Mouse (Mus musculus): ENCODE measurements around the gene Gm28557.
"Not testable (repeated sequence)": the region's sequence is repeated elsewhere in the genome, so short reads cannot be mapped to it uniquely, and the experiment has no call there.

Gm28557 gene

DNA sequence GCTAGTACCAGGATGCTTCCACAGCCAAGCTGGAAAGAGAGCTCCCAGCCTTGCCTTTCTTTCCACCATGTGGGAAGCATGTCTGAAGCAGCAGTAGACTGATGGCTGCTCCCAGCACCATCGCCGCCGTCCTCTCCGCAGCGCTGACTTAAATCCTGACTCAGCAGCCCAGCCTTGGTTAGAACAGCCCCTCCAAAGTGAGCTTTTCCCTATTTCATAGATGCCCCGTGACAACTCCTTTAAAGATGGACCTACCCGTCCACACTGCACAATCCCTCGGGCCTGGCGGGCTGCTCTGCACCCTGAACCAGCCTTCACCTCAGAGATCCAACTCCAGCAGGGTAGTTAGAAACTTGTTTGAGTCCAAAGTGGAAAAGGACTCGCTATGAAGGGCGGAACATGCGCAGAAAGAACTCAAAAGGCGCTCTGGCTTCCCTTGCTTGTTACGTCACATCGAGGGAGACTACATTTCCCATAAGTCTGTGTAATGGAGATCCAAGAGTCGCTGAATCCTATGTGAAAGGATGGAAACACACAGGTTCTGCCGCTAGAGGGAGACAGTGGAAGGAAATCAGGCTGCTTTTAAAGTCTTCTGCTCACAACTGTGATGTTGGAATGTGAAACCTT, at the start of gene Gm28557:
Gene Gm28557 (minus strand): TSS at position 411 of the 627 bp plus-strand sequence.
- peak; percentile 95 for DNase-seq (ENCODE audit: low spot score)

DNA sequence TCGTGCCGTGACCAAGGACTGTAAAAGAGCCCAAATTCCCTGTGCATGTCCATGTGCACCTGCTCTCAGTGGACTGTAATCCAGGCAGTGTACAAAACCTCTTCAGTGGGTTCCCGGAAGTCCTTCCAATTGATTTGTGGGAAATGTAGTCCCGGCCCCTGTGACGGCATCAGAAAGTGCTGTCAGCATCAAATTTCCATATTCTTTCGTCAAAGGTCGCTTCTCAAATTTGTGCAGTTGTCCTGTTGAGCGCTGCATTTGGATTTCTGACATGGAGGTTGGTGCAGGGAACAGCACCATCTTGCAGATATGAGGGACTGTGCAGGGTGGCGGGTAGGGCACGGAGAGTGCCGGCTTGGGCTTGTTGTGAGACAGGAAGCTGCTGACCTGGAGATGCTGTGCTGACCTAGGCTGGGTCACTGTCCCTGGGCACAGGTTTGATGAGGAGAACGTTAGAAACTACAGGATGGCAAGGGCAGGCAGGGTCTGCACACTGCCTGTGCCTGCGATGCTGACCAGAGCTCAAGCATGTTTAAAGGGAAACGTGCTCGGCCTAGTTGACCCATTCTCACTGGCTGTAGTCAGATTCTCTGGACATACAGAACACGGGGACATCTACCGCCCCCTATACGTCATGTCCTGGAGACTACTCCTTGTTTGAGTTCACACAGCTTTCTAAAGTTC, 19.8 kb upstream of the Gm28557 start:
- DNase-seq (ENCODE audit: low spot score): peak; percentile 81

- DNase-seq (ENCODE audit: low spot score): not testable (repeated sequence)
Observed at GRCm38 (mm10) chr13:67127507-67127906, 19.1 kb upstream of the Gm28557 start.

DNA sequence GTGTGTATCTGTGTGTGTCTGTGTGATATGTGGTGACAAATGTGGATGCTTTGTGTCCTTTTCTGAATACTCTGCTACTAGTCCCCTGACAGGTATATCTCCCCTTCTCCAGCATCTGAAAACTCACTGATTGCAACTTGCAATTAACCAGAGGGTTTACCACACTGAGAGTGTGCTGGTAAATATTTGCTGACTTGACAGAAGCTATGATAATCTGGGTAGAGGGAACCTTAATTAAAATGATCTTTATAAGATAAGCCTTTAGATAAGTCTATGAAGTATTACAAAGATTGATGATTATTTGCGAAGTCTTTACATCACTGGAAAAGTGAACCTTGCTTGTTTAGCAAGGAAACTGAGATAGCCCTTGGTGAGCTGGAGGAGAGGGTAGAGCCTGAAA, 16.1 kb upstream of the Gm28557 start:
- no peak for DNase-seq (ENCODE audit: low spot score)

DNA sequence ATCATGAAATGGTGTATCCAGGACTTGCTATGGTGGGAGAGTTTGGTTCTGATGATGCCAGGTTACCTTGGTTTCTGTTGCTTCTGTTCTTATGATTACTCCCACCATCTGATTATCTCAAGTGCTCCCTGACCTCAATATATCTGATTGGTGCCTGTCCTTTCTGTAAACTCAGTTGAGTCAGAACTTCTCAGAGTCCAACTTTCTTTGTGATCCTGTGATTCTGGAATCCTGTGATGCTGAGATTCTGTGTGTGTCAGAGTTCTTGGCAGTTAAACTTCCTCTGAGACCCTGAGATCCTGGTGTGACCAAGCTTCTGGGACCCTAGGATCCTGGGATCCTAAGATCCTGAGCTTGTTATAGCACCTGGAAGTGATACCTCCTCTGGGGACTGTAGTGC, 13.0 kb upstream of the Gm28557 start, which contains the start of gene Zfp759:
Gene Zfp759 (plus strand): TSS at position 301 of the 400 bp plus-strand sequence.
- DNase-seq (ENCODE audit: low spot score): not testable (repeated sequence)

GRCm38 (mm10) chr13:67116163-67116562, 7.8 kb upstream of the Gm28557 start, which contains the start of gene Rslcan18:
Gene Rslcan18 (minus strand): TSS chr13:67116263.
- DNase-seq (ENCODE audit: low spot score): not testable (repeated sequence)

DNA sequence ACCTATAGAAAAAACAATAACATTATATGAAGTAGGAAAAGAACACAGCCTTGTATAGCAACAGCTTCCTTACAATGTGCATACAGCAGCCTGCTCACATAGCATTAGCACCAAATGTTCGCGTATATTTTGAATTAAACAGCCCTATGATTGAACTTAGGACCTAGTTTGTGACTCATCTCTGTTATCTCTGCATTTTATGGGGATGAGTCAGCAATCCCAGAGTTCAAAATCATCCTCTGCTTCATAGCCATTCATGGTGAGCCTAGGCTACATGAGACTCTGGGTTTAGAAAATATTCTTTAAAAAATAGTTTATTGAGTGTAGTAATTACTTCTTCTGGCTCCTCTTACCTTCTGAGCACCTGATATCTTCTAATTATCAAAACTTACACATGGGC, 4.9 kb upstream of the Gm28557 start:
- no peak for DNase-seq (ENCODE audit: low spot score)

- no peak for DNase-seq (ENCODE audit: low spot score)
Observed at GRCm38 (mm10) chr13:67112096-67112495, 3.7 kb upstream of the Gm28557 start.

GRCm38 (mm10) chr13:67108821-67109206, 410 bp upstream of the Gm28557 start:
- no peak for DNase-seq (ENCODE audit: low spot score)

DNA sequence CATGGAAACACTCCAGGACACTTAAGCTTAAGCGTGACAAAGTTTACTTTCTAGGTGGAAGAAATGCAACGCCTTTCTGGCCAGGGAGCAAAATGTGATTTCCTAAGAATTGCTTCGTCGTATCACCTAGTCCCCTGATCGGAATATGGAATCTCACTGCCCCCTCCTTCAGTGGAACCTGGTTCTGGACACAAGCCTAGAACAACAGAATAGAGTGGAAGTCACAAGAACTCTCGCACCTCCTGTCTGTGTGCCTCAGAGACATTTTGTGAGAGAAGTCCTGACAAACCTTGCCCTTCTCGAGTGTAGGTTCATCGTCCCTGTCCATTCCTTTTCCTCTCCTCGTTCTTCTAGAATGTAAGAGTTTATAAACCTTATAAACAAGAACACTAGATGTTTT, 723 bp downstream of the Gm28557 start:
- DNase-seq (ENCODE audit: low spot score): no peak

DNA sequence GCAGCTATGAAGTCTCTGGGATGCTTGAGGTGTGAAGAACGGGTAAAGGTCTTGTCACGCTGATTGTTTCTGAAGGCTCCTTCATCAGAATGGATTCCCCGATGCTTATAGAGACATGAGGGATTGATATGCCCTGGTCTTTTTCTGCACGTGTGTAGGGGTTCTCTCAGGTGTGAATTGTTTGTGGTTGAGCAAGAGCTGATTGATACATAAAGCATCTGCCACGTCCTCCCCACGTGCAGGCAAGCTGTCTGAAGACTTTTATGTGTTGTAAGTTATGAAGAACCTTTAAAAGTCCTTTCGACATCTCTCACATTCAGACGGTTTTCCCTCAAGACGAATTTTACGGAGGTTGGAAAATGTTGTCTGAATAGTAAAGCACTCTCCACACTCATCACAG, 10.5 kb downstream of the Gm28557 start, which contains the start of gene Zfp708:
Gene Zfp708 (minus strand): TSS at position 101 of the 400 bp plus-strand sequence.
- DNase-seq (ENCODE audit: low spot score): no peak

DNA sequence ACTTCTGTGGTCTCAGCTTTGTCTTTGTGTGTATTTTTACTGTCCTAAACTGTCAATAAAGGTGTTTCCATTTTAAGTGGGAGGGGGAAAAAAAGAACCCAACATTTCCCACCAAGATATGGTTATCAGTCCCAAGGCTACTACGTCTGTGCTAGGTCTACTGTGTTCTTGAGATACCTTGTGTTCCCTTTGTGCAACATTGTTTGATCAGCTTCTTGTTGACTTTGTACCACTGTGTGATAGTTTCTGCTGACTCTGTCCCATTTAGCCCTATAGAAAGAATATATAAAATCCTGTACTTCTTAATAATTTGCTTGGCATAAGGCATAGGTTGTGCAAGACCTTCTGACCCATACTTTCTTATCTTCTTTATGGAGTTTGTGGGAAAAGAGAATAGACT, 18.2 kb downstream of the Gm28557 start:
- DNase-seq (ENCODE audit: low spot score): no peak

DNA sequence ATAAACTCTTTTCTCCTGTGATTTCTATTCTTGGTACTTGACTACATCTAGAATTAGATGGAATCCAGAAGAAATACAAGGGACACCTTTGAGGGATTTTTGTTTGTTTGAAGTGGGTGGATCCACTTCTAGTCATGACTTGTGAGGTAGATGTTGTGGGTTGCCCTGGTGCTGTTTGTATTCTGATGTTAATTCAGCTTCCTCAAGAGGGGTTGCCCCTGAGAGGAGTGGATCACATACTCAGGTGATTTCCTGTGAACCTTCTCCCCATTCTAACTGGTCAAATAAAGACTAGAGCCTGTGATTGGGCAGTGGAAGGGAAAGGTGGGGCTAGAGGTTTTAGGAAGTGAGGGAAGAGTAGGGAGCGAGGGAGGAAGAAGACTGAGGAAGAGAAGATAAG, 26.5 kb downstream of the Gm28557 start:
- DNase-seq (ENCODE audit: low spot score): peak; percentile 4

DNA sequence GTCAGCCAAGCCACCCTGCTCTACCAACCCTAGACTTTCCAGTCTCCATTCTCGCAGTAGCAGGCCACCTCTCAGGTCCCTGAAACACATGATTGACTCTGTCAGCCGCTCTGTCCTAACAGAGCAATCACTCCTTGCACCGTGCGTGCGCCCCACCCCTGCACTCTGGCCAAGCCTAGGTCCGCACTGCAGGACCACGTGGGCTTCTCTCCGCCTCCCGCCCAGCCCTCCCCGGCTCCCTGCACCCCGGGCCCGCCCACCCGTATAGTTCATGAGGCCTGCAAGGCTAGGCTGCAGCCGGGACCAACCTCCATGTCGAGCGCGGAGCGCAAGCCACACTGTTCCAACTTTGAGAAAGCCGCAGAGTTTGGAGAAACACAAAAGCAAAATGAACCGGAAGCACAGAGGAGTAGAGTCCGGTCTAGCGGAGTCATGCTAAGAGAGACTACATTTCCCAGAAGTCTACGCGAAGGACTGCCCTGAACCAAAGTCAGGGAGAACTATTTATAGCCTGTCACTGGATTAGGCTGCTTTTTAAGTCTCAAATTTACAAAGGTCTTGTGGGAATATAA, 27.2 kb downstream of the Gm28557 start:
- peak; percentile 94 for DNase-seq (ENCODE audit: low spot score)

DNA sequence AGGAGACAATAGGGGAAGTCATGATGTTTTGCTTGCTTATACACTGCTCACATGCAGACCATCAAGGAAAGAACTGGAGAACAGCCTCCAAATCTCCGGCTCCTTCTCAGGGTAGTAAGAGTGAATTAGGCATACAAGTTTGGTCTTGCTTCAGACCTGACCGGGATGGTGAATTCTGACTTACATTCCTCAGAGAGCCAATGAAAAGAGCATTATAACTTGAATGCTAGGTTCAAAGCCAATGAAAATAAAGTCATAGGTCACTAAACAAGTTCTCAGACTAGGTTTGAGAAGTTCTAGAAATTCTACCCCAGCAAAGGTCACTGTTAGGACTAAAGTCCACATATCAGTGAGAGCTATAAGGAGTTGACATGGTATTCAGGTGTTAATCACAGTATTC, 31.2 kb downstream of the Gm28557 start:
- no peak for DNase-seq (ENCODE audit: low spot score)

GRCm38 (mm10) chr13:67072786-67073185, 35.6 kb downstream of the Gm28557 start:
- DNase-seq (ENCODE audit: low spot score): no peak

DNA sequence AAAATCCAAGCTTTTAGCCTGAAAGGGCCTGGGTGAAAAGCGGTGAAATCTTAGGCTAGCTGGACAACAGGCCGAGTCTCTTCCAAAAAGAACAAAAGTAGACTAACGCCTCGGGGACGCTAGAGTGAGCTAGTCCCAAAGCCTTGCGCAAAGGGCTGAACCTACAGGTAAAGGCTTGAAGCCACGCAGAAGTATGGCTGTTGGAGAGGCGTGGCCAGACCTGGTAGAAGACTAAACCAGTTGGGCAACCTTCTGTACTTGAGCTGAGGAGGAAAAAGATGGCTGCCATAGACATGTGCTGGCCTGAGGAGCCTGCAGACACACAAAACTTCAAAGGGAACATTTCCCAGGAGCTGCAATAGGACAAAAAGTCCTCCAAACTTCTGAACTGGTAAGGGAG, 43.0 kb downstream of the Gm28557 start:
- no peak for DNase-seq (ENCODE audit: low spot score)

DNA sequence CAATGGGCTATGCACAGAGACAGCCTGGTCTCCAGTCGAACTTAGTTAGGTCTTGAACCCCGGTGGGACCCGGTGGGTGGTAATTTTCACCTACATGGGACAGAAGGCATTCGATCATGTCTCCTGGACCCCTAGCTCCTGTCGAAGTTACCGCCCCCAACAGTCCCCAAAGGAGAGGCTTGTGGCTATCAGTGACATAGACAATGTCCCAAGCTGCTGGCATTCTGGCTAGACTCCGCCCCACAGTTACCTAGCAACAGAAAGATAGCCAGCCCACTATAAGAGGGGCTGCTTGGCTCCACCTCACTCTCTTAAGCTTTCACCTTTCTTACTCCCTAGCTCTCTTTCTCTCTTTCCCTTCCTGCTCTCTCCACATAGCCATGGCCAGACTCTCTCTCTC, 46.0 kb downstream of the Gm28557 start:
- no peak for DNase-seq (ENCODE audit: low spot score)

- DNase-seq (ENCODE audit: low spot score): peak; percentile 93
Observed at GRCm38 (mm10) chr13:67060786-67061358, 47.5 kb downstream of the Gm28557 start, which contains the start of gene Zfp712. Gene Zfp712 (minus strand): TSS chr13:67061170.

GRCm38 (mm10) chr13:67060161-67060785, 48.1 kb downstream of the Gm28557 start:
- DNase-seq (ENCODE audit: low spot score): no peak

All from yolk sac, embryonic 10.5 days (tissue).